Mouse (Mus musculus): ENCODE results near the gene Ppp6r1.
A peak's percentile ranks its signal among the peaks of the same experiment; 100 is the strongest.

The Ppp6r1 gene

DNA sequence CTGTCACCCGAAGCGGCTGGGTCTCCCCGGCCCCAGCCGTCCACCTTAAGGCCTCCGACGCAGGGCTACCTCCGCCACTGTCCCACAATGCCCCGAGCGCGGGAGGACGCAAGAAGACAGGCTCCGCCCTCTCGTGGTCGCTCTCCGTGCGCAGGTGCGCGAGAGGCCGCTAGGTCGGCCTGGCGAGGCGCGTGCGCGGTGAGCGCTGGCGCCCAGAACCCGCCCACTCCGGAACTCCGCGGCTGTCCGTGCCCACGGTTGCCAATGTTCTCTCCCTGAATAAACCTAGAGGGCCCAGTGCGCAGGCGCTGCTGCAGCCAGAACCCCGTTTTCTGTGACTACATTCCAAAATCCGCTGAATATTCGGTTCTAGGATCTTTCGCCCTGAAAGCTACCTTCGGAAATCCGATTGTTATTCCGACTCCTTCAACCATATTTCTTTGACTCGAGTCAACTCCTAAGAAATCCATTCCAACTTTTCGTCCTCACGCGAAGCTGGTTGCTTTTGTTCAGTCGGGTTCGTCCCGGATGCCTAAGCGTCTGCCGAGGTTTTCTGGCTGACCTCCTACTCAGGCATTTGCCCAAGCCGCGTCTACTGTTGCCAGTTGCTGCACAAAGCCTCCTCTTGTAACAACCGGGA is at the start of gene Ppp6r1:
Gene Ppp6r1, minus strand, starts transcription at position 108 of the 640 bp plus-strand sequence.
- DNase-seq (ENCODE audit: low read depth, low spot score): peak; percentile 96

DNA sequence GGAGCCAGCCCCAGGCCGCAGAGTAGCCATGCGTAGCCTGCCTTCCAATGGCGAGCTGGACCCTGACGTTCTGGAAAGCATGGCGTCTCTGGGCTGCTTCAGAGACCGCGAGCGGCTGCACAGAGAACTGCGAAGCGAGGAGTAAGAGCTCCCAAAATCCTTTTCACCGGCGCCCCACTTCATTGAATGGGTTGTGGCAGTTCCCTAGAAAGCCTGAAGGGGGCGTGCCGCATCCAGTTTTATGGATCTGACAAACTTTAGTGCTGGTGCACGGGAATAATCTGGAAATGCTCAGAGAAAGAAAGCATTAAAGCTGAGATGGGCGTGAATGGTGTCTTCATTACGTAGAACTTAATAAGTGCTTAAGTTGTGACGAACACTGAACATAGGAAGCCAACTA is 46.3 kb upstream of the Ppp6r1 start:
- no peak for DNase-seq (ENCODE audit: low read depth, low spot score)

DNA sequence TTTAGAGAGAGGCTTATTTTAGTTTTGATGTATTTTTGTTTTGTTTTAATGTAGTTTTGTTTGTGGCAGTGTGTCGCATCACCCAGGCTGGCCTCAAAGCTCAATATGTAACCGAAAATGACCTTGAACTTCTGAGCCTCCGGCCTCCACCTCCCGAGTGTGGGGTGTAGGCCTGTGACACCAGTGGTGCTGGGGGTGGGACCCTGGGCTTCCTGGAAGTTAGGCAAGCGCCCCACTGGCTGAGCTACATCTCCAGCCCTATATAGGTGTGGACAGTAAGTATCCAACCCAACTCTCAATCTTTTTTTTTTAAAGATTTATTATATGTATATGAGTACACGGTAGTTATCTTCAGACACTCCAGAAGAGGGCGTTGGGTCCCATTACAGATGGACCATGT is 44.4 kb upstream of the Ppp6r1 start:
- no peak for DNase-seq (ENCODE audit: low read depth, low spot score)

DNA sequence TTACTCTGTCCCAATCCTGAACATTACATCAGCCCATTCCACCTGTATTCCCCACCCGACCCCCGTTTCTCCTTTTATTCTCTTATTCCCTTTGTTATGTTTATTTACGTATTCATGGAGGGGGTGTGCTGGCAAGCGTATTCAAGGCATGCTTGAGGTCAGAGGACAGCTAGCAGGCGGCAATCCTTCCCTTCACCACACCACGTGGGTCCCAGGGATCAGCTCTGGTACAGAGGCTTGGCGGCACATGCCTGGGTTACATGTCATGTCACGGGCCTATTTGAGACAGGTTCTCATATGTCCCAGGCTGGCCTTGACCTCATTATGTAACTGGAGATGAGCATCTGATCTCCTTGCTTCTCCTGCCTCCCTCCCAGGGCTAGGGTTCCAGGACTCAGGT is 43.5 kb upstream of the Ppp6r1 start:
- no peak for DNase-seq (ENCODE audit: low read depth, low spot score)

DNA sequence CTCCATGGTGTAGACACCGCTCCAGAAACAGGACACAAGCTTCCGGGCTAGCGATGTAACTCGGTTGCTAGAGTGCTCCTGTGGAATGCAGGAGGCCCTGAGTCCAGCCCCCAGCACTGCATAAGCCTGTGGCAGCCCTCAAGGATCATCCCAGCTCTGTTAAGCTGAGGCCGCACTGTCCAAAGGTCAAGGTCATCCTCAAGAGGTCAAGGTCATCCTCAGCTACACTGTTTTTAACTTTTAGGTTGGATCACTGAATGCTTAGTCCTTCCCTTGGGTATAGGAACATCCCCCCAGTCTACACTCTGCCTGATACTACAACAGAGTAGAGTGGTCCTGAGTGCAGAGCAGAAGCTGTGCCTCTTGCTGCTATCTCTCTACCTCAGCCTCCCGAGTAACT is 34.2 kb upstream of the Ppp6r1 start:
- DNase-seq (ENCODE audit: low read depth, low spot score): no peak

DNA sequence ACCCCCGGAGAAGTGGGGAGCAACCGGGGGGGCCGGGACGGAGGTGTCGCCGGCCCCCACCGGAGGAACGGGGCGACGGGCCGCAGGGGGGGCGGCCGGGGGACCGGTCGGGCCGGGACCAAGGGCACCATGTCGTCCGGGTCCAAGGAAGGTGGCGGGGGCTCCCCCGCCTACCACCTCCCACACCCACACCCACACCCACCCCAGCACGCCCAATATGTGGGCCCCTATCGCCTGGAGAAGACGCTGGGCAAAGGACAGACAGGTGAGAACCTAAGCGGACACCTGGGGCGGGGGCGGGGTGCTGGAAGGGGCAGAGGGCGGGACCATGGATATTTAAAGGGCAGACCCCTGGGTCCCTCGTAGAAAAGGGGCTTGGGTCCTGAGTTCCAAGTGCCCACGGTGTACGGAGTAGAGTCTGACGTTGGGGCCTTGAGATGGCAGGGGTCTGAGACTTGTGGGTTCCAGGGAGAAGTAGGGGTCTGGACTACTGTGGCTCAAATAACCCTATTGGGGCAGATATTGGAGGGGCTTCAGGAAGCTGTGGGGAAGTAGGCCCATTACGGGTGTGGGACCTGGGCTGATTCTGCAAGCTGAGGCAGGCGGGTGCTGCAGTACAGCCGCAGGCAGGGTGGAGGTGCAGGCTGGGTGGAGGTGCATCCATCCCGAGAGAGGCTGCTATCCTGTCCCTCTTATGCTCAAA is 32.3 kb upstream of the Ppp6r1 start:
- DNase-seq (ENCODE audit: low read depth, low spot score): no peak

DNA sequence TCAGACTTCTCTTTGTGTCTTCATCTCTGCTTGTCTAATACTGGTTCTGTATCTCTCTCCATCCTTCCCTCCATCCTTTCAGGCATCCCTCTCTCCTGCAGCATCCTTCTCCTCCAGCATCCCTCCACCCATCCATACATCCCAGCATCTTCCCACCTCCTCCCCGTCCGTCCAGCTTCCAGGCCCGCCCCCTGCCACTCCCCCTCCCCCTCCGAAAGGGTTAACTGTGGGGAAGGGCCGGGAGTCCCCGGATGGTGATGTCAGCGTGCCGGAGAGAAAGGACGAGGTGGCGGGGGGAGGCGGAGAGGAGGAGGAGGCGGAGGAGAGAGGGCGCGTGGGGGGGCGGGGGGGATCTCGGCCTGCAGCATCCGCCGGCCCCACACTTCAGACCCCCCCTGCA is 31.6 kb upstream of the Ppp6r1 start, which contains the start of gene Brsk1:
Gene Brsk1, plus strand, starts transcription at position 218 of the 400 bp plus-strand sequence.
- peak; percentile 82 for DNase-seq (ENCODE audit: low read depth, low spot score)

DNA sequence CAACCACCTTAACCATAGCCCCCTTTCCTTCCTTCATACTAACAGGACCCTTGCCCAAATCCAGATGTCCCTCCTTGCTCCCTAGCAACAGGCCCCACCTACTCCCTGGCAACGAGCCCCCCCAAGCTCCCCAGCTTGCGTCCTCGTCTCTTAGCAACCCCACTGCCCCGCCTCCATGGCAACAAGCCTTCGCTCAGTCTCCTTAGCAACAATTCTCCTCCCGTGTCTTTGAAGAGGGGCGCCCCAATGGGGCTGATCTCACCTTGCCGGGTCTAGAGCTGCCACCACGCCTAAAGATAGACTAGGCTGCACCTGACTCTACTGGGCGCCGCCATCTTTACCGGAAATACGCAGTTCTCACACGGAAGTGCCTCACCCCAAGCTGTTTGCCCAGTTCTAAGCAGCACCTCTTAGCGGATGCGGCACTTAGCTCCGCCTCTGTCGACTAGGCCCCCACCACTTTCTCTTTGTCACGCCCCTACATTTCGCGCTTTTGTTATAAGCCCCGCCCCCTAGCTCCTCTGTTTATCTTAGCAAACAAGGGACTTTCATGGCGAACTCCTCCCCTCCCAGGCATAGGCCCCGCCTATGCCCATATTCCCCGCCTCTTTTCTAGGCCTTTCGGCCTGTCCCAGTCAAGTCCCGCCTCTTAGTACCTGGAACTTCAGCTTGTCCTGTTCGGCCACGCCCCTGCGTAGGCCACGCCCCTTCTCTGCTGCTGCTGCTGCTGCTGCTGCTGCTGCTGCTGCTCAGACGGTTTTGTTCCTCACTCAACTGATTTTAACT is 26.0 kb upstream of the Ppp6r1 start, which contains the start of gene Hspbp1:
Gene Hspbp1, minus strand, starts transcription at position 437 of the 786 bp plus-strand sequence.
- peak; percentile 96 for DNase-seq (ENCODE audit: low read depth, low spot score)

DNA sequence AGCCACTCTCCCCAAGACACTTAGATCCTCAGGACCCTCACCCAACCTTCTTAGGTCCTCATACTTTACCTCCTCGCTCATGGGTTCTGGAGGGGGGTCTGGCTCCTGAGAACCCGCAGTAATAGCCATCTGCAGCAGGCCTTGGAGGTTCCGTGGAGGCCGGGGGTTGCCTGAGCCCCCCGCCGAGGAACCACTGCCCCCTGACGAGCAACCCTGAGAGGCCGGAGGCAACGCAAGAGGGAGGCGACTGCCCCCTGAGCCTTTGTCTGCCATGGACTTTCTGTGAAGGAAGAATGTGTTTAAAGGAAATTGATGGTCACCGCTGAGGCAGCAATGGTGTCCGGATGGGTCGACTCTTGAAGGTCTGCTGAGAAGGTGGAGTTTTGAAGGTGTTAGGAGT is 25.4 kb upstream of the Ppp6r1 start:
- DNase-seq (ENCODE audit: low read depth, low spot score): no peak

DNA sequence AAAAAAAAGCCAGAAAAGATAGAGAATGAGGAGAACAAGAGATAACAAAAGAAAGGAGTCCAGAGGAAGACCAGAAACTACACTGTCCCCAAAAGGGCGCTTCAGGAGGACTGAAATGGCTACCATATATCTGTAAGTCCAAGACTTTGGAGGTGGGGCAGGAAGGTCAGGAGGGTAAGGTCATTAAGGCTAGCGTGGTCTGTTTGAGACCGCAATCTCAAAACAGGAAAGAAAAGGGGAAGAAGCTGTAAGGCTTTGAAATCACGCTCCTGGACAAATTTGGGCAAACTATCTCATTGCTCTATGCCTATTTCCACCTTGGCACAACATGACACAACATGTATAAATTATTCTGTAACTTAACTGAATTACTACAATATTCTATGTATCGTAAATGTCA is 24.5 kb upstream of the Ppp6r1 start:
- DNase-seq (ENCODE audit: low read depth, low spot score): no peak

DNA sequence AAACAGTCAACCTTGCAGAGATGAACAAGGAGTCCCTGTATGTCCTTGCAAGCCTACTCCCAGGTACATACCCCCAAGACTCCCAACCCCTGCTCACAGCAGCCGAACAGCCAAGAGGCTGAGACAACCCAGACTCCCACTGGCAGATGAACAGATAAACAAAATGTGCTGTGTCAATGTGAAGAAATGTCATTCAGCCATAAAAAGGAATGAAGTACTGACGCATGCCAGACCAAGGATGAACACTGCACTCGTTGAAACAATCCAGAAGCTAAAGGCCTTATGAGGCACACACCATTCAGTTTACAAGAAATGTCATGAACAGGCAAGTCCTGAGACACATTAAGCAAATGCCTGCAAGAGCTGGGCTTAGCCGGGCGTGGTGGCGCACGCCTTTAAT is 16.4 kb upstream of the Ppp6r1 start:
- no peak for DNase-seq (ENCODE audit: low read depth, low spot score)

DNA sequence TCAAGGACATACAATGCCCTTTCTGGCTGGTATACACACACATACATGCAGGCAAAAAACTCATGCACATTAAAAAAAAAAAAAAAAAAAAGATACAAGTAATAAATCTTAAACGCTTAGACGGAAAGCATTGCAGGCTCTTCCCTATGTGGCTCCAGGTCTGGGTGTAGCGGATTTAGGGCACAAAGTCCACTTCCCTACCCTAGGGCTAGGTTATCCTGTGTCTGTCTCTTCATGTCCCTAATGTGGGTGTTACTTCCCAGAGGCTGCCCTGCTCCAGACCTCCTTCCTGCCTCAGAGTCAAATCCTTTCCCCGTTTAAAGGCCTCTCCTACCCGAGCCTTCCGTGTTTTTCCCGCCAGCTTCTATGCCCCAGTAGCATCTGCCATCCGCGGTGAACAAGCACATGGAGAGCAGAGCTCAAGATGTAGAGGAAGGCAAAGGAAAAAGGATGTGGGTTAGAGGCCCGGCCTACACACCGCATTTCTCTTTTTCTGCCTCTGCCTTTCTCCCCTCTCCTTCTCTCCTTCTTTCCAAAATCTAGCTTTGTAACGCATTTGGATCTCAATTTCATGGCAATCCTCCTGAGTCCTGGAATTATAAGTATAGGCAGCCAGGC is 15.4 kb upstream of the Ppp6r1 start:
- no peak for DNase-seq (ENCODE audit: low read depth, low spot score)

DNA sequence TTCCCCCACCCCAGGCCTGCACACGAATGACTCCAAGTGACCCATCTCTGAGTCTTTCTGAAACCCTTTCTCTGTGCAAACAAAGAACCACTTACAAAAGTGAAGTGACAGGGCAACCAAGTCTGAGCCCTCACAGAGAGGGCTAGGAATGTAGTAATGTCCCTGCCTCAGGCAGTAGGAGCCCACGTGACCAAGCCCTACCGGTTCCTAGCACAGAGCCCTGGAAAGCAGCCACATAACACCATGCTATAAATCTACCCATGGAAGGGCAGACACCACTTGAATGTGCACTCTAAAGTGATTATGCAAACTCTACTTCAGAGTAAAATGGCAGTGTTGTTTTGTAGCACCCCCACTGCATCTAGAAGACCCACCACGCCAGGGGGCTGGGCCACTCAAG is 13.1 kb upstream of the Ppp6r1 start:
- DNase-seq (ENCODE audit: low read depth, low spot score): no peak

DNA sequence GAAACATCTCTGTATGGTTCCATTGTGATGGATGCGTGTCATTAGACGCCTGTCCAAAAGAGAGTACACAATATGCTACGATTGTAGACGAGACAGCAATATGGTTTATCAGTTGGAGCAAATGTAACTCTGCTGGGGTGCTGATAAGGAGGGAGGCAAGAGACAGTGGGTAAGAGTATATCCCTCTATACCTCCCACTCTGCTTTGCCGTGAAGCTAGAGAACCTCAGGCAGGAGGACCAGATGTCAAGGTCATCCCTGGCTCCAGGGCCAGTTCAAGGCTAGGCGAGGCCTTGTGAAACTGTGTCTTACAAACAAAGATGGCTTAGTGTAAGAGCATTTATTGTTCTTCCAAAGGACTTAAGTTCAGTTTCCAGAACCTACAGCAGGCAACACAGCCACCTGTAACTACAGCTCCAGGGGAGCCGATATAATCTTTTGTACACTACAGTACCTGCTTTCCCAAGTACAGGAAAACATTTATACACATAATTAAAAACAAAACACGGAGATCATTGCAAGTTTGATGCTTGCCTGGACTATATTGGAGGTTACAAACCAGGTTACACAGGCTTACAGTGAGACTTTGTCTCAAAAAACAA is 11.9 kb upstream of the Ppp6r1 start:
- DNase-seq (ENCODE audit: low read depth, low spot score): no peak

DNA sequence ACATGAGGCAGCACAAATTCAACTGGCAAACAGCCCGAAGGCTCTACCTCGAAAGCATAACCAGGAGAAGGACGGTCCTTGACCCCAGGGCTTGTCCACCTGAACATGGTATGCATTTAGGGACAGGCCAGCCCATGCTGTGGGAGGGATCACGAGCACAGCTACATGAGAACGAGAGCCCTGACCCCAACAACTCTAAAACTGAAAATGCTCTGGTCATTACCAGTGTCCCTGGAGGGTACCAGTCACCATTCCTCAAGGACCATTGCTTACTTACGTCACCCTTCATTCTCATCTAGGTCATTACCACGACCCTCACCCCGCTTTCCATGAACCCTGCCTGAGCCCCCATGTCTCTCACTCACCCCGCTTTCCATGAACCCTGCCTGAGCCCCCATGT is 10.3 kb upstream of the Ppp6r1 start:
- no peak for DNase-seq (ENCODE audit: low read depth, low spot score)

DNA sequence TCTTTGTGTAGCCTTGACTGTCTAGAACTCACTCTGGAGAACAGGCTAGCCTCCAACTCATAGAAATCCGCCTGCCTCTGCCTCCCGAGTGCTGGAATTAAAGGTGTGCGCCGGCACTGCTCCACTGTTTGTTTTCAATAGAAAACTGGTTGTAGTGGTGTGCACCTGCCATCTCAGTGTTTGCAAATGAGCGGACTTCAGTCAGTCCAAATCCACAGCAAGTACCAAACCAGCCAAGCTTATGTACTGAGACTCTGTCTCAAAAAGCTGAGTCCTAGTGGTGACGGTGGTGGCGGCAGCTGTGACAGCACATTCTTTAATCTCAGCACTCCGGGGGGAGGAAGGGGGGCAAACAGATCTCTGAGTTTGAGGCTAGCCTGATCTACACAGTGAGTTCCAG is 9.7 kb upstream of the Ppp6r1 start:
- DNase-seq (ENCODE audit: low read depth, low spot score): no peak

DNA sequence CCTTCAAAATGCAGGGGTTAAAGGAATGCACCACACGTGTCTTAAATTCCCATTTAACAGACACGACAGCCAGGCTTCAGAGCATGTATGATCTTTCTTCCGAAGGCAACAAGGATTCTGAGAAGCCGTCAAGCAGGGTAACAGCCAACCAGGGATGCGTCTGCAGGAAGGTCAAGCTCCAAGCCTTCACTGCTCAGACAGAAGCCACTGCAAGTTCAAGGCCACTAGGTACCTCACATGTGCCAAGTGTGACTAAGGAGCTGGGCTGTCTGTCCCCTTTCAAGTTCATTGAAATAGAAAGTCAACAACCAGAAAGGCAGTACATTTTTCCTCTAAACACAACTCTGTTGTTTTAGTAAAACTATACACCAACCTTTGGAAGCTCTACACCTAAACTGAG is 8.1 kb upstream of the Ppp6r1 start:
- DNase-seq (ENCODE audit: low read depth, low spot score): no peak

DNA sequence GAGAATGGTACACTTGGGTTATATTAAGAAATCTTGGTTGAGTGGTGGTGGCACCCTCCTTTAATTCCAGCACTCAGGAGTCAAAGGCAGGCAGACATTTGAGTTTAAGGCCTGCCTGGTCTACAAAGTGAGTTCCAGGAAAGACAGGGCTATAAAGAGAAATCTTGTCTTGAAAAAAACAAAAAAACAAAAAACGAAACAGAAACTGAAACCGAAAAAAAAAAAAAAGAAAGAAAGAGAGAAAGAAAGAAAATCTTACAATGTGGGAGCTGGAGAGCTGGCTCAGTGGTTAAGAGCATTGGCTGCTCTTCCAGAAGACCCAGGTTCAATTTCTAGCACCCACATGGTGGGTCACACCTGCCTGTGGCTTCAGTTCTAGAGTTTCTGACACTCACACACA is 4.9 kb upstream of the Ppp6r1 start:
- no peak for DNase-seq (ENCODE audit: low read depth, low spot score)

DNA sequence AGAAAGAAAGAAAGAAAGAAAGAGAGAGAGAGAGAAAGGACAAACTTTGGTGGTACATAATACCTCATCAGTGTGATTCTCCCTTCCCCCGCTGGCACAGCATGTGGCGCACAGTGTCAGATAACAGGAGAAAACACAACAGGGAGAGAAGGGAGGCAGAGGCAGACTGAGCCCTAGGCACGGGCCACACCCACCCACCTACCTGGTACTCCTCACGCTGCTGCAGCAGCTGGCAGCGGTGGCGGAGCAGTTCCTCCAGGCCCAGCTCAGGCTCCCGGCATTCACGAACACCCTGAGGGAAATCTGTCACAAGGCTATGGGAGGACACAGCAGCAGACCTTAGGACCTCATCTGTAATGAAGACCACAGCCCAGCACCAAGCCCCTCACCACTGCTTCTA is 4.4 kb upstream of the Ppp6r1 start:
- DNase-seq (ENCODE audit: low read depth, low spot score): no peak

DNA sequence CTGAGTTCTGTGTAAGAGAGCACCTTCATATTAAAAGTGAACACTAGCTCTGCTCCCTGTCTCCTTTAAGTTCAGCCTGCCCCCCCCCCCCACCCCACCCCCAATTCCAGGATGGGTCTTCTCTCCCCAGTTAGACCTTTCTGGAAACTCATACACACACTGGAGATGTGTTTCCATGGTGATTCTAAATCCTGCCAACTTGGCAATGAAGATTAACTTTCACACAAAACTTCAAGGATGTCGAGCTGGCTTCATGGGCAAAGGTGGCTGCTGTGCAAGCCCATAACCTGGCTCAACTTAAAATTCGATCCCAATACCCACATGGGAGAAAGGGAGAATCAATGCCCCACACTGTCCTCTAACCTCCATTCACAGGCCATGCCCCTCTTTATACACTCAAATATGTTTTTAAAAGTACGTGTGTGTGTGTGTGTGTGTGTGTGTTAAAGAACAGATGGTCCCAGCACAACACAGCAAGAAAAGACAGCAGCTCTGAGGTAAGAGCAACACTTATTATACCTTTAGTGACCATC is 1.2 kb upstream of the Ppp6r1 start:
- DNase-seq (ENCODE audit: low read depth, low spot score): no peak

DNA sequence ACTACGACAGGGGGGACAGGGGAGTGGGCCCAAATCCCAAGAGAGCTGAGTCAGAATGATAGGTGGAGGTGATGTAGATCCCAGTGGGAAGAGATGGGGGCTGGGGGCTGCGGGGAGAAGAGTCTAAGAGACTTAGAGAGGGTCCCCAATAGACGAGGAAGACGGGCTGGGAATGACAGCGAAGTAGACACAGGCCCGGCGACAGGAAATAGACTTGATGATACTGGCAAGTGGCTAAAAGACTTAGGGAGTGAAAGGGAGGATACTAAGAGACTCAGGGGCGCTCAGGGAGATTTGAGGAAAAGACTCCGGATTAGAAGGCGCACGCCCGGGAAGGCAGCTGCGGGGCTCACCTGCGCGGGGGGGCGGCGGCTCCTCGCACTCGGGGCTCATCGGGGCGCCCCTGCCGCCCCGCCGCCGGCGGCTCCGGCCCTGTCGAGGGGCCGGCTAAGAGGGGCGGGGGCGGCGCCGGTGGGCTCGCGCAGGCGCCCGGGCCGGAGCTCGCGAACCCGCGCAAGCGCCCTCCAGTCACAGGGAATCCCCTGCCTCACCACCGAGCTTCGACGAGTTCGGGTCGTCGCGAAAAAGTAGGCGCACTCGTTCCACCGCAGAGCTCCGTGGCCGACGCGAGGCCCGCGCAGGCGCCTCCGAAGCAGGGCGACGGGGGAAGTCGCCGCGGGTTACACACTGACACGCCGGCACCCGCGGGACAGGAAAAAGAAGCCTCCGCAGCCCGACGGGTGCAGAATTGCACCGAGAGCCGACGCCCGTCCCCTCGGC is 501 bp downstream of the Ppp6r1 start:
- no peak for DNase-seq (ENCODE audit: low read depth, low spot score)
